11 mouse cellular contexts compared by ENCODE assay signal in the genomic region with DNA sequence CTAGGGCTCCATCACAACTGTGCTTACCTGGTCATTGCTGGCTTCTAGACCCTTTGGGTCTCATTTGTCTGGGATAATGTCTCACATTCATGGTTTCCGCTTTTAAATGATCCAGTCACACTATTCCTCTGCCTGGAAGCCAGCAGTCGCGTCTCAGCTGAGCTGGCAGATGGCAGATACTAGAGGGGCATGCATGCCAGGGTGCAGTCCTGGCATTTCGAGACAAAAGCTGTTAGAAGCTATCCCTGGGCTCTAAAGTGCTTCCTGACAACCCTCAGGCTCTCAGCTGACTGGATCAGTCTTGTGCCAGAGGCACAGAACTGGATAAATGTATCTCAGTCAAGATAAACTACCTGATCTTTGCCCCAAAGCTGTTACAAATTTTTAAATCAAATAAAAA. TPM values are rescaled to one million over a fixed set of nuclear protein-coding genes. Genes with fewer than 3 reads are reported as not detected.
DNase-seq lines count a peak whose midpoint lies in the region; ATAC-seq and TF ChIP-seq lines count a peak whose summit lies in the region.
"Had no signal": no experiment of that assay in that cellular context is flagged by ENCODE, and none has a peak within 500 bp of the region (broad histone marks: within the 10 kb centered on the region; RNA-seq: fewer than 3 reads in every experiment).

No protein-coding gene starts in this region.

- peak; percentile 29 for DNase-seq in gastrocnemius, postnatal 14 days
- no peak for DNase-seq in gastrocnemius, postnatal 10 days
- DNase-seq in midbrain, postnatal 0 days (ENCODE audit: low spot score) = peak; percentile 39
- no peak for DNase-seq in midbrain, embryonic 11.5 days (ENCODE audit: low spot score, missing footprints)
- no peak for DNase-seq in embryo, embryonic 10 days (ENCODE audit: low spot score)

- intact Hi-C loops in gastrocnemius, postnatal 14 days (cut with DNase I; ENCODE audit: low total_unique reads) = no loop called here

- H3K4me2 ChIP-seq in midbrain, postnatal 0 days (ENCODE audit: low read depth, low read length, poor library complexity, severe bottlenecking) = no peak overlapping the region
- H3K4me2 ChIP-seq in midbrain, embryonic 11.5 days = no peak overlapping the region
- H3K4me2 ChIP-seq in forebrain, embryonic 16.5 days (ENCODE audit: low read length) = no peak overlapping the region
- H3K4me2 ChIP-seq in neural tube, embryonic 14.5 days (ENCODE audit: low read depth, low read length) = no peak overlapping the region
- H3K4me2 ChIP-seq: liver, embryonic 11.5 days had no signal

- H3K36me3 ChIP-seq in midbrain, postnatal 0 days (ENCODE audit: insufficient read depth, low read length) = peaks cover 4% of the 10 kb centered on the region; the same call in 1 of the 2 replicates
- H3K36me3 ChIP-seq in midbrain, embryonic 11.5 days (ENCODE audit: control insufficient read depth, insufficient read depth, low read length) = no peaks in the 10 kb centered on the region
- no peaks in the 10 kb centered on the region for H3K36me3 ChIP-seq in forebrain, embryonic 16.5 days (ENCODE audit: control insufficient read depth, insufficient read depth)
- H3K36me3 ChIP-seq in neural tube, embryonic 14.5 days (ENCODE audit: control insufficient read depth, insufficient read depth, low read length) = no peaks in the 10 kb centered on the region

- no peaks in the 10 kb centered on the region for H3K9me3 ChIP-seq in midbrain, postnatal 0 days (ENCODE audit: low read length)
- no peaks in the 10 kb centered on the region for H3K9me3 ChIP-seq in midbrain, embryonic 11.5 days (ENCODE audit: control insufficient read depth, low read length)
- H3K9me3 ChIP-seq in forebrain, embryonic 16.5 days (ENCODE audit: control insufficient read depth, low read length) = no peaks in the 10 kb centered on the region
- no peaks in the 10 kb centered on the region for H3K9me3 ChIP-seq in neural tube, embryonic 14.5 days (ENCODE audit: control insufficient read depth, low read length)
- H3K9me3 ChIP-seq: midbrain, embryonic 10.5 days had no signal

- H3K4me1 ChIP-seq in midbrain, postnatal 0 days (ENCODE audit: insufficient read depth, low read length) = no peaks in the 10 kb centered on the region
- no peaks in the 10 kb centered on the region for H3K4me1 ChIP-seq in midbrain, embryonic 11.5 days (ENCODE audit: control insufficient read depth, insufficient read depth, low read length)
- peaks cover 28% of the 10 kb centered on the region for H3K4me1 ChIP-seq in forebrain, embryonic 16.5 days (replicated peaks; ENCODE audit: control insufficient read depth, insufficient read depth, low read length)
- peaks cover 9% of the 10 kb centered on the region; the same call in 1 of the 2 replicates for H3K4me1 ChIP-seq in neural tube, embryonic 14.5 days (ENCODE audit: control insufficient read depth, insufficient read depth, low read length)

- H3K9ac ChIP-seq in midbrain, postnatal 0 days (replicated peaks; ENCODE audit: low read length, poor library complexity, severe bottlenecking) = no peak overlapping the region
- no peak overlapping the region for H3K9ac ChIP-seq in midbrain, embryonic 11.5 days (ENCODE audit: low read length)
- no peak overlapping the region for H3K9ac ChIP-seq in forebrain, embryonic 16.5 days (replicated peaks; ENCODE audit: low read depth, low read length)
- H3K9ac ChIP-seq in neural tube, embryonic 14.5 days (replicated peaks; ENCODE audit: low read depth, low read length) = no peak overlapping the region

- ATAC-seq in midbrain, postnatal 0 days (ENCODE audit: low FRiP score) = no peak
- ATAC-seq in midbrain, embryonic 11.5 days (ENCODE audit: low FRiP score) = no peak
- peak; percentile 83 for ATAC-seq in forebrain, embryonic 16.5 days
- ATAC-seq in neural tube, embryonic 14.5 days (ENCODE audit: low read depth) = peak; percentile 51; the same call in 1 of the 2 replicates
- ATAC-seq in inflammation-experienced regulatory T-cells, adult 6 months = no peak
- ATAC-seq: intestine, postnatal 0 days had no signal

- no peak for TF ChIP-seq CTCF in midbrain, postnatal 0 days (IDR thresholded peaks at IDR 0.05)

- no peaks in the 10 kb centered on the region for H3K27me3 ChIP-seq in midbrain, postnatal 0 days (ENCODE audit: insufficient read depth, low read length)
- no peaks in the 10 kb centered on the region for H3K27me3 ChIP-seq in midbrain, embryonic 11.5 days (ENCODE audit: control insufficient read depth, insufficient read depth, low read length)
- H3K27me3 ChIP-seq in forebrain, embryonic 16.5 days (replicated peaks; ENCODE audit: control insufficient read depth, insufficient read depth, low read length) = no peaks in the 10 kb centered on the region
- no peaks in the 10 kb centered on the region for H3K27me3 ChIP-seq in neural tube, embryonic 14.5 days (ENCODE audit: control insufficient read depth, insufficient read depth, low read length)

- WGBS in midbrain, postnatal 0 days = 47% methylated on average over 4 of the region's 4 CpGs
- 86% methylated on average over 4 of the region's 4 CpGs for WGBS in midbrain, embryonic 11.5 days
- WGBS in forebrain, embryonic 16.5 days = 43% methylated on average over 4 of the region's 4 CpGs
- WGBS in neural tube, embryonic 14.5 days = 49% methylated on average over 4 of the region's 4 CpGs

- no peak overlapping the region for H3K27ac ChIP-seq in midbrain, postnatal 0 days (ENCODE audit: low read depth, low read length)
- H3K27ac ChIP-seq in midbrain, embryonic 11.5 days (ENCODE audit: low read depth, low read length) = no peak overlapping the region
- peak overlapping the region; percentile 65 for H3K27ac ChIP-seq in forebrain, embryonic 16.5 days (ENCODE audit: low read length)
- no peak overlapping the region for H3K27ac ChIP-seq in neural tube, embryonic 14.5 days (ENCODE audit: low read depth, low read length)
- H3K27ac ChIP-seq: midbrain, embryonic 10.5 days had no signal

- H3K4me3 ChIP-seq in midbrain, postnatal 0 days (ENCODE audit: low read depth, low read length) = no peak overlapping the region
- H3K4me3 ChIP-seq in midbrain, embryonic 11.5 days (ENCODE audit: low read depth, low read length) = no peak overlapping the region
- H3K4me3 ChIP-seq in forebrain, embryonic 16.5 days (replicated peaks; ENCODE audit: low read length) = no peak overlapping the region
- H3K4me3 ChIP-seq in neural tube, embryonic 14.5 days (ENCODE audit: low read depth, low read length) = no peak overlapping the region
- H3K4me3 ChIP-seq: midbrain, embryonic 10.5 days had no signal

RNA-seq across cellular contexts. Expression of a gene that starts 42.1 kb away (rescaled TPM):
- 10 to 100 TPM; 23.4 to 25.9 TPM for total RNA-seq in gastrocnemius, postnatal 14 days (2021)
- 10 to 100 TPM; 33.8 to 35.9 TPM for total RNA-seq in gastrocnemius, postnatal 10 days (2021)
- total RNA-seq in midbrain, postnatal 0 days (2014; rRNA removed) = 35.8 and 36.8 TPM in 2 replicates
- polyA plus RNA-seq in midbrain, postnatal 0 days (2015; fragmentation: Nextera tagmentation; extraction: Ambion mirVana) = 16.4 and 16.5 TPM in 2 replicates
- polyA plus RNA-seq in midbrain, embryonic 11.5 days (2014; fragmentation: Nextera tagmentation; extraction: Ambion mirVana) = 22.6 and 25.1 TPM in 2 replicates
- polyA plus RNA-seq in forebrain, embryonic 16.5 days (2015; fragmentation: Nextera tagmentation; extraction: Ambion mirVana) = 32.4 and 34.0 TPM in 2 replicates
- polyA plus RNA-seq in neural tube, embryonic 14.5 days (2014; fragmentation: Nextera tagmentation; extraction: Ambion mirVana) = 27.5 and 33.3 TPM in 2 replicates
- 10 to 100 TPM; 10.6 to 16.1 (median 16.0) TPM for polyA plus RNA-seq in inflammation-experienced regulatory T-cells, adult 6 months (2017; shearing (Covaris generic))

RNA-seq across cellular contexts. Expression of a gene that starts 42.2 kb away (rescaled TPM):
- total RNA-seq in gastrocnemius, postnatal 14 days (2021) = 10 to 100 TPM; 26.0 to 27.7 TPM
- total RNA-seq in gastrocnemius, postnatal 10 days (2021) = 10 to 100 TPM; 22.2 to 25.9 TPM
- 13.4 and 14.2 TPM in 2 replicates for total RNA-seq in midbrain, postnatal 0 days (2014; rRNA removed)
- polyA plus RNA-seq in midbrain, postnatal 0 days (2015; fragmentation: Nextera tagmentation; extraction: Ambion mirVana) = 29.5 and 31.1 TPM in 2 replicates
- polyA plus RNA-seq in midbrain, embryonic 11.5 days (2014; fragmentation: Nextera tagmentation; extraction: Ambion mirVana) = 27.1 and 30.7 TPM in 2 replicates
- 45.5 and 52.0 TPM in 2 replicates for polyA plus RNA-seq in forebrain, embryonic 16.5 days (2015; fragmentation: Nextera tagmentation; extraction: Ambion mirVana)
- polyA plus RNA-seq in neural tube, embryonic 14.5 days (2014; fragmentation: Nextera tagmentation; extraction: Ambion mirVana) = 32.6 and 33.5 TPM in 2 replicates
- polyA plus RNA-seq in inflammation-experienced regulatory T-cells, adult 6 months (2017; shearing (Covaris generic)) = 10 to 100 TPM; 23.8 to 31.8 (median 27.3) TPM

Comparison
In these comparisons a context has a peak if more than half of its experiments do, and no peak if none do; other contexts are left out.
1. DNase-seq: peak in gastrocnemius, postnatal 14 days (single experiment) and midbrain, postnatal 0 days (single experiment); none in gastrocnemius, postnatal 10 days (single experiment), midbrain, embryonic 11.5 days (single experiment) and embryo, embryonic 10 days (single experiment).
2. ATAC-seq: peak in forebrain, embryonic 16.5 days (single experiment) and neural tube, embryonic 14.5 days (single experiment); none in midbrain, postnatal 0 days (single experiment), midbrain, embryonic 11.5 days (single experiment) and inflammation-experienced regulatory T-cells, adult 6 months (single experiment).